Mouse (Mus musculus) neutrophil, adult 59 days (primary cell): ENCODE results near the gene Upp1. TPM values are rescaled to one million over a fixed set of nuclear protein-coding genes. Genes with fewer than 3 reads are reported as not detected.

Experiments used
- total RNA-seq, 2 experiments: library from RNA; stranded (reverse); gene quantifications; 1 replicate in 1 of 2; 2 replicates in 1 of 2; pipeline ENCODE4 v1.2.4; 2023

Gene Upp1
- 1 to 10 TPM; 3.0 to 5.1 TPM for total RNA-seq

GRCm38 (mm10) chr11:9118050-9118420, at the start of gene Upp1:
Gene Upp1 (plus strand): TSS chr11:9118103.

Other genes starting within 250 kb of the Upp1 start
- gene Pkd1l1, start 144.8 kb upstream of the Upp1 start, total RNA-seq: under 1 TPM; 0.26 to 0.33 TPM
- 10 to 100 TPM in 1 of 2 experiments, 1 to 10 TPM in 1; 8.4 to 10.7 TPM for gene Hus1, start 106.9 kb upstream of the Upp1 start, total RNA-seq
- gene Gm11992, start 69.5 kb upstream of the Upp1 start, total RNA-seq: under 1 TPM; 0.18 to 0.31 TPM
- not detected for gene Sun3, start 69.1 kb upstream of the Upp1 start, total RNA-seq
- 100 to 1,000 TPM in 1 of 2 experiments, 10 to 100 TPM in 1; 100.0 to 136 TPM for gene Abca13, start 73.8 kb downstream of the Upp1 start, total RNA-seq